Mouse (Mus musculus) 416B (cell line): Measurements from ENCODE around the gene Medag.

Experiments
- DNase-seq: peaks from one replicate; pipeline ENCODE4 v3.0.0; 2011; ENCODE audit warnings: low read depth

Gene Medag

DNA sequence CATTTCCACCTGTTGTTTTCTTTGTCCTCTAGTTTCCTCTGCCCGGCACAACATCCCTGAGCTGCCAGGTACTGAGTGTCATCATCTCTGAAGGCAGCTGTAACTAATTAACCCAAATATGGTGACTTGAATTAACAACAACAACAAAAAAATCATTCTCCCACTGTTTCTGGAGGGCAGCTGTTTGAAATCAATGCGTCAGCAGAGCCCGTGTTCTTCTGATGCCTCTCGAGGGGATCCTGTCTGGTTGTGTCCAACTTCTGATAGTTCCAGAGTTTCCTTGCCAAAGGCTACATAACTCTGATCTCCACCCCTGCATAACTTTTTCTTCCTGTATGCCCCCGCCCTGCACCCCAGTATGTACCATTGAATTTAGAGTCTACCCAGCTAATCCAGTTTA, 28.9 kb upstream of the Medag start:
- DNase-seq, result no peak

- no peak for DNase-seq
Observed at GRCm38 (mm10) chr5:149385228-149385961, 26.2 kb upstream of the Medag start.

DNA sequence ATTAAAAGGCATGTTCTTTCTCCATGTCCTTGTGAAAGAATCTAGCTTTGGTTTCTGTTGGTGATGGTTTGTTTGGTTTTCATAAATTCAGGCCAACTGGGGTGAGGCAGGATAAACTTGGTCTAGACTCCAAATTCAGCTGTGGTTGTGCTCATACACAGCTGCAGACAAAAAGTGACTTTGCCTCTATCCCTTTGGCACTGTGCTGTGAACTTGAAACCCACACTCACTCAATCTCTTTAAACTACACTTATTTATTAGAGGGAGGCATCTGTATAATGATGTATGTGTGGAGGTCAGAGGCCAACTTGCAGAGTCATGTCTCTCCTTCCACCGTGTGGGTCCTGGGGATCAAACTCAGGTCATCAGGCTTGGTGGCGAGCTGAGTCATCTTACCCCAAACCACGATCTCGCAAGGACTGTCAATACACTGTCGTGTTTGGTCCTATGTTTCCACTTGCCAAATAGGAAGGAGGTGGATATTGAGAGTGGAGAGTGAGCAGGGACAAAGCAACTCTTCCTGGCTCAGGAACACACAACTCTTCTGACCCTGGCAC, 25.2 kb upstream of the Medag start:
- peak; percentile 78 for DNase-seq

GRCm38 (mm10) chr5:149388947-149389346, 22.6 kb upstream of the Medag start:
- no peak for DNase-seq

- DNase-seq, result no peak
Observed at GRCm38 (mm10) chr5:149389548-149390211, 21.9 kb upstream of the Medag start.

- DNase-seq, result peak; percentile 88
Observed at GRCm38 (mm10) chr5:149391574-149392375, 19.8 kb upstream of the Medag start.

GRCm38 (mm10) chr5:149392420-149392988, 19.0 kb upstream of the Medag start:
- peak; percentile 44 for DNase-seq

- no peak for DNase-seq
Observed at GRCm38 (mm10) chr5:149401446-149401975, 10.0 kb upstream of the Medag start.

DNA sequence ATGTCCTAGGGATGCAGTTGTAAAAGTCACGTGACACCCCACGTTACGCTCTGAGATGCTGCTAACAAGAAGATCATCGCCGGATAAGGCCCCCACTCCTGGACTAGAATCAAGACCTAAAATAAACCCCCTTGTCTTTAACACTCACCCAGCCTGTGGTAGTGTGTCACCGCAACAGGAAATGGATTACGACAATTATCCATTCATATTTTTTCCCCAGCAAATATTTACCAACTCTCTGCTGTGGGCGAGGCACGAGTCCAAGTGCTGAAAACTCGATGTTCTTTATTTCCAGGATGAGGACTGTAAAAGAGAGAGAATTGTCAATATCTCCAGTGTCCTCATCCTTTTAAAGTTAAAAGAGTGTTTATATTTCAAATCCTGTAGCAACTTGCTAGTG, 9.5 kb upstream of the Medag start:
- no peak for DNase-seq

GRCm38 (mm10) chr5:149403386-149403785, 8.2 kb upstream of the Medag start:
- no peak for DNase-seq

DNA sequence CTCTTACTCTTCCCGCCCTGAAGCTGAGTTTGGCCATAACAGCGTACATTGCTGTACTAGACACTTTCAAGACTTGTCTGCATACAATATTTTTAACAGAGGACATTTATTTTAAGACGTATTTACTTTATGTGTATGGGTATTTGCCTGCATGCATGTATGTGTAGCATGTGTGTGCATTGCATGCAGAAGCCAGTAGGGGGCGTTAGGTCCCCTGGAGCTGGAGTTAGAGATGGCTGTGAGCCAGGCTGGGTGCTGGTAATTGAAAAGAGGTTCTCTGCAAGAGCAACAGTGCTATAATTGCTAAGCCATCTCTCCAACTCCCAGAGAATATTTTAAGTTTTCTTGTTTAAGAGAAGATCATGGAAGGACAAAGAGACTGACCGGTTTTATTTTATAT, 6.8 kb upstream of the Medag start:
- no peak for DNase-seq

DNA sequence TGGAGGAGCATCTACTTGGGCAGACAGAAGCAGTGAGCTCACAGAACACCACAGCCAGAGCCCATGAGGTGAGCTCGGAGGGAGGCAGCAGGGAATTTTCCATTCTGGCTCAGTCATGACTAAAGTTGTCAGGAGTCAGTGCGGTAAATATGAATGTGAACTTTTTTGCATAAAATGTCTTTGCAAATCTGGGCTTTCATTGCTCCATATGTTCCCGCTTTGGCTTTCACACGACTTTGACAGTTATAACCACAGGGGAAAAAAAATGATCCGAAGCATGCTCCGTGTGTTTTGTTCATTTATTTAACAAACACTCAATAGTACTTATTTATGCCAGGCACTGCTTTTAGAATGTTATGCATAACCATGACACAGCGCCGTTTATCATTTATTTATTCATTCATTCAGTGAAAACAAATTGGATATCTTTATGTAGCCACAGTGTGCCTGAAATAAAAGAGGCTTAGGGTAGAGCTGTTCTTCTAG, 4.7 kb upstream of the Medag start:
- DNase-seq, result no peak

DNA sequence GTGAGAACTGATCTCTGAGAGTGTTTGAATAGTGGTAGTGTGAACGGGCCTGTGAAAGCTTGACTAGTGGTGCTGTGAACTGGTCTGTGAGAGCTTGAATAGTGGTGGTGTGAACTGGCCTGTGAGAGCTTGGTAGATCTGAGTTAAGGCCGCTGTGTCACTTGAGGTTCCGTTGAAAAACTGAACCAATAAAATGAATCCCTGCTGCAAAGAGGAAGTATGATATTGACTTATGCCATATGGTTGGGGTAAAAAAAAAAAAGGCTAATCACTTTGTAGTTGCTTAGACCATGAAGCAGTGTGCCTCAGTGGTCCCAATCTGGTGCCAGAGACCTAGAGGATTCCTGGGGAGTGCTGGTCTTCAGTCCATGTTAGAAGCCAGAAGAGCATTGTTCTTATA, 2.0 kb upstream of the Medag start:
- DNase-seq, result peak; percentile 41

DNA sequence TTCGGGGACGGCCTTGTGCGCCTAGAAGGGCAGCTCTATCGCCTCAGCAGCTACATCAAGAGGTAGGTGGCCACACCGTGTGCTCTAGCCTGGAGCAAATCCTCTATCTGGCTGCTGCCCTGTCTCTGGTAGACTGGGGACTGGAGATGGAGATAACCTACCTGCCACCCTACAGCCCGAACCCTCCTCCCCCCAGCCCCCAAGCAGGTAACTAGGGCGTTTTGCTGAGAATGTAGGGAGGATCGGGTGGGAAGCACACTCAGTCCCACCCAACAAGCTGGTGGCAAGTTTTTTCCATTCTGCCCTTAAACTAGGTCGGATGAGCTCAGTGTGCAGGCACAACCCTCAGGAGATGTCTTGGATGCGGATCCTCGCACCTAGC, 636 bp downstream of the Medag start:
- no peak for DNase-seq

DNA sequence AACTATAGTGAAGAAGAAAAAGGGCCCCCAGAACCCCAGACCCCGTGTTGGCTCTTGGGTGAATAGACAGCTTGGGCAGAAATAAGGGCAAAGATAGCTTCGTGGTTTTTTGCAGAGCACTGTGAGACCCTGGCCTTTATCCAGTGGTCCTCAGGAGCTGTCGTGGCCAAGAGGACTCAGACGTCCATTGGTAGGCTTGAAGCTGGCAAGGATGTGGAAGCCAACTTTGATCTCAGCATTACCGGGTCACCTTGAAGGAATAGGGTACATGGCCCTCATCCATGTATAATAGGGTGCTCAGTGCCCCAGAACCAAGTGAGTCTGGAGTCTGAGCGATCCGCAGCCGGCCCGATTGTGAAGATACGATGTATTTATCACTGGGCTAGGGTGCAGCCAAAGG, 1.1 kb downstream of the Medag start:
- no peak for DNase-seq

GRCm38 (mm10) chr5:149414369-149415167, 3.0 kb downstream of the Medag start:
- peak; percentile 28 for DNase-seq

- DNase-seq, result peak; percentile 74
Observed at GRCm38 (mm10) chr5:149417381-149417780, 5.8 kb downstream of the Medag start.

GRCm38 (mm10) chr5:149426525-149426924, 15.0 kb downstream of the Medag start:
- no peak for DNase-seq

- DNase-seq, result no peak
Observed at GRCm38 (mm10) chr5:149427277-149428060, 15.9 kb downstream of the Medag start.

GRCm38 (mm10) chr5:149428347-149428746, 16.8 kb downstream of the Medag start:
- DNase-seq, result peak; percentile 90
